In the genomic region with DNA sequence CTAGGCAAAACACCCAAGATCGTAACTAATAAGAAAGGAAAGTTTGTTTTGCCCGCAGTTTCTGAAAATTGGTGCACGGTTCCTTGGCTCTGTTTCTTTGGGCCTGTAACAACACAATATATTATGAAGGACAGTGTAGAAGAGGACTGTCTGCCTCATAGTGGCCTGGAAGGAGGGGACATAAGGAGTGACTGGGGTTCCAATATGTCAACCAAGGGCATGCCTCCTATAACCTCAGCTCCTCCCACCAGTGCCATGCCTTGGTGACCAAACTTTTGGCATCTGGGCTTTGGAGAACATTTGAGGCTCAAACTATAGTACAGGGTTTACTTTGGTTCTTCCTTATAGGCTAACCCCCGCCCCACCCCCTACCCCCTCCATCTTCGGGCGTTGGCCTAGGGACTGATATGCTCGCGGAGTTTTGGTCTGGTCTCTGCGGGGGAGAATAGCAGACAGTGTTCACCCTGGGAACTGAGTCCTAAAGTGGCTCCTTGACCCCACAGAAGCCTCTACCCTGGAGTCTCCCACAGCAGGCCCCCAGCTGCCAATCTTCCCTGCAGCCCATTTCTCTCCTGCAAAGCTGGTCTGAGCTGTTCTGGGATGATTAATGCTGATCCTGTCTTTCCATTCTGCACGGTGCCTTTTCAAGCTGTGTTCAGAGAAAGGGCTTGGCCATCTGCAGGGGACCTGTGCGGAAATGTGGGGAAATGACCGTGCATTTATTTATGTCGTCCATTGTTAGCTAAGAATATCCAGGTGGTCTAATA, we compare ENCODE assay signal across 15 mouse cellular contexts. TPM values are rescaled to one million over a fixed set of nuclear protein-coding genes. Genes with fewer than 3 reads are reported as not detected.
DNase-seq lines count a peak whose midpoint lies in the region; ATAC-seq and TF ChIP-seq lines count a peak whose summit lies in the region.
"Had no signal": no experiment of that assay in that cellular context is flagged by ENCODE, and none has a peak within 500 bp of the region (broad histone marks: within the 10 kb centered on the region; RNA-seq: fewer than 3 reads in every experiment).

No protein-coding gene starts in this region.

- no peaks in the 10 kb centered on the region for H3K27me3 ChIP-seq in forebrain, embryonic 10.5 days (ENCODE audit: poor library complexity, severe bottlenecking)
- H3K27me3 ChIP-seq in forebrain, embryonic 14.5 days (replicated peaks; ENCODE audit: control insufficient read depth, insufficient read depth, low read length), result no peaks in the 10 kb centered on the region
- H3K27me3 ChIP-seq in midbrain, embryonic 10.5 days (ENCODE audit: low read depth, poor library complexity, severe bottlenecking), result no peaks in the 10 kb centered on the region
- no peaks in the 10 kb centered on the region for H3K27me3 ChIP-seq in midbrain, postnatal 0 days (ENCODE audit: insufficient read depth, low read length)
- no peaks in the 10 kb centered on the region for H3K27me3 ChIP-seq in midbrain, embryonic 13.5 days
- no peaks in the 10 kb centered on the region for H3K27me3 ChIP-seq in cerebellum, adult 2 months (ENCODE audit: control insufficient read depth, insufficient read depth, low read length)

- no peak overlapping the region for H3K9ac ChIP-seq in forebrain, embryonic 14.5 days (ENCODE audit: low read length)
- no peak overlapping the region for H3K9ac ChIP-seq in midbrain, postnatal 0 days (replicated peaks; ENCODE audit: low read length, poor library complexity, severe bottlenecking)
- H3K9ac ChIP-seq in midbrain, embryonic 13.5 days (replicated peaks), result peak overlapping the region; percentile 29; the same call in 1 of the 2 replicates
- H3K9ac ChIP-seq: liver, postnatal 0 days had no signal

- TF ChIP-seq CTCF in midbrain, postnatal 0 days (IDR thresholded peaks at IDR 0.05), result no peak
- no peak for TF ChIP-seq CTCF in cerebellum, adult 2 months (IDR thresholded peaks at IDR 0.05; ENCODE audit: borderline replicate concordance, insufficient read depth, low read depth, low read length)

- no peak overlapping the region for H3K4me2 ChIP-seq in forebrain, embryonic 14.5 days (ENCODE audit: low read length)
- no peak overlapping the region for H3K4me2 ChIP-seq in midbrain, postnatal 0 days (ENCODE audit: low read depth, low read length, poor library complexity, severe bottlenecking)
- peak overlapping the region; percentile 22 for H3K4me2 ChIP-seq in midbrain, embryonic 13.5 days (replicated peaks)
- H3K4me2 ChIP-seq: heart, embryonic 11.5 days had no signal

- ATAC-seq in forebrain, embryonic 14.5 days, result no peak
- ATAC-seq in midbrain, postnatal 0 days (ENCODE audit: low FRiP score), result no peak
- ATAC-seq in midbrain, embryonic 13.5 days, result peak; percentile 81
- ATAC-seq: intestine, postnatal 0 days; liver, postnatal 0 days had no signal

- no peaks in the 10 kb centered on the region for H3K36me3 ChIP-seq in forebrain, embryonic 10.5 days (replicated peaks)
- no peaks in the 10 kb centered on the region for H3K36me3 ChIP-seq in forebrain, embryonic 14.5 days (ENCODE audit: control insufficient read depth, insufficient read depth, low read length)
- no peaks in the 10 kb centered on the region for H3K36me3 ChIP-seq in midbrain, embryonic 10.5 days
- H3K36me3 ChIP-seq in midbrain, postnatal 0 days (ENCODE audit: insufficient read depth, low read length), result no peaks in the 10 kb centered on the region
- H3K36me3 ChIP-seq in midbrain, embryonic 13.5 days, result no peaks in the 10 kb centered on the region
- H3K36me3 ChIP-seq: G1E had no signal

- no peak for TF ChIP-seq POLR2A in cerebellum, adult 2 months (IDR thresholded peaks at IDR 0.05; ENCODE audit: borderline replicate concordance, insufficient read depth, low read length)

- intact Hi-C loops in heart, postnatal 10 days (cut with DNase I), result no loop called here

- 0 out of 2 replicates have a peak overlapping the region, but pooled peaks have one; percentile 4 for H3K27ac ChIP-seq in forebrain, embryonic 10.5 days
- H3K27ac ChIP-seq in forebrain, embryonic 14.5 days (ENCODE audit: low read depth, low read length), result no peak overlapping the region
- H3K27ac ChIP-seq in midbrain, embryonic 10.5 days (replicated peaks), result peak overlapping the region; percentile 47
- no peak overlapping the region for H3K27ac ChIP-seq in midbrain, postnatal 0 days (ENCODE audit: low read depth, low read length)
- H3K27ac ChIP-seq in midbrain, embryonic 13.5 days, result 0 out of 2 replicates have a peak overlapping the region, but pooled peaks have one; percentile 25
- no peak overlapping the region for H3K27ac ChIP-seq in cerebellum, adult 2 months (ENCODE audit: insufficient read depth, low read length)
- H3K27ac ChIP-seq: gastrocnemius, adult 2 months had no signal

- H3K9me3 ChIP-seq in forebrain, embryonic 10.5 days, result peaks cover 3% of the 10 kb centered on the region
- H3K9me3 ChIP-seq in forebrain, embryonic 14.5 days (replicated peaks; ENCODE audit: control insufficient read depth, low read length), result no peaks in the 10 kb centered on the region
- H3K9me3 ChIP-seq in midbrain, embryonic 10.5 days (replicated peaks), result peaks cover 4% of the 10 kb centered on the region; the same call in 1 of the 2 replicates
- H3K9me3 ChIP-seq in midbrain, postnatal 0 days (ENCODE audit: low read length), result no peaks in the 10 kb centered on the region
- no peaks in the 10 kb centered on the region for H3K9me3 ChIP-seq in midbrain, embryonic 13.5 days
- H3K9me3 ChIP-seq: G1E had no signal

- DNase-seq in forebrain, embryonic 10.5 days (ENCODE audit: extremely low spot score, low spot score), result no peak
- no peak for DNase-seq in forebrain, embryonic 14.5 days (ENCODE audit: low spot score)
- peak; percentile 45 for DNase-seq in midbrain, embryonic 10.5 days (ENCODE audit: low spot score)
- DNase-seq in midbrain, postnatal 0 days (ENCODE audit: low spot score), result no peak
- DNase-seq in T-cell, adult 2 months (ENCODE audit: low spot score), result no peak
- DNase-seq in heart, postnatal 10 days, result no peak
- DNase-seq in cerebellum, adult 2 months, result no peak
- DNase-seq: adrenal gland, adult 8-10 months; gastrocnemius, adult 2 months; left cerebral cortex, postnatal 4 days; liver, postnatal 0 days had no signal

- H3K4me3 ChIP-seq in forebrain, embryonic 10.5 days, result no peak overlapping the region
- H3K4me3 ChIP-seq in forebrain, embryonic 14.5 days (ENCODE audit: low read depth, low read length), result no peak overlapping the region
- H3K4me3 ChIP-seq in midbrain, embryonic 10.5 days, result peak overlapping the region; percentile 14; the same call in 1 of the 2 replicates
- no peak overlapping the region for H3K4me3 ChIP-seq in midbrain, postnatal 0 days (ENCODE audit: low read depth, low read length)
- no peak overlapping the region; the same call in 1 of the 2 replicates for H3K4me3 ChIP-seq in midbrain, embryonic 13.5 days (replicated peaks)
- no peak overlapping the region for H3K4me3 ChIP-seq in cerebellum, adult 2 months (replicated peaks; ENCODE audit: insufficient read depth, low read depth, low read length)
- H3K4me3 ChIP-seq: gastrocnemius, adult 2 months had no signal

- 67% methylated on average over 13 of the region's 13 CpGs for WGBS in forebrain, embryonic 10.5 days
- 47% methylated on average over 13 of the region's 13 CpGs for WGBS in forebrain, embryonic 14.5 days
- WGBS in midbrain, embryonic 10.5 days, result 63% methylated on average over 13 of the region's 13 CpGs
- WGBS in midbrain, postnatal 0 days, result 40% methylated on average over 13 of the region's 13 CpGs
- WGBS in midbrain, embryonic 13.5 days, result 42% methylated on average over 13 of the region's 13 CpGs
- 53% methylated on average over 13 of the region's 13 CpGs for WGBS in cerebellum, adult 2 months

- peaks cover 21% of the 10 kb centered on the region for H3K4me1 ChIP-seq in forebrain, embryonic 10.5 days
- no peaks in the 10 kb centered on the region for H3K4me1 ChIP-seq in forebrain, embryonic 14.5 days (ENCODE audit: control insufficient read depth, insufficient read depth, low read length)
- peaks cover 34% of the 10 kb centered on the region for H3K4me1 ChIP-seq in midbrain, embryonic 10.5 days
- 0 out of 2 replicates have a peak, but pooled peaks cover 2% of the 10 kb centered on the region for H3K4me1 ChIP-seq in midbrain, postnatal 0 days (ENCODE audit: insufficient read depth, low read length)
- H3K4me1 ChIP-seq in midbrain, embryonic 13.5 days (replicated peaks), result peaks cover 16% of the 10 kb centered on the region
- no peaks in the 10 kb centered on the region for H3K4me1 ChIP-seq in cerebellum, adult 2 months (ENCODE audit: control insufficient read depth, insufficient read depth, low read length)

RNA-seq across cellular contexts. Expression of gene Ptpn4, which starts 31.2 kb away (rescaled TPM):
- 7.6 and 8.2 TPM in 2 replicates for polyA plus RNA-seq in forebrain, embryonic 10.5 days (2016; fragmentation: Nextera tagmentation; extraction: Ambion mirVana)
- 15.2 and 17.4 TPM in 2 replicates for polyA plus RNA-seq in forebrain, embryonic 14.5 days (2014; fragmentation: Nextera tagmentation; extraction: Ambion mirVana)
- polyA plus RNA-seq in midbrain, embryonic 10.5 days (2016; fragmentation: Nextera tagmentation; extraction: Ambion mirVana), result 7.3 and 7.9 TPM in 2 replicates
- total RNA-seq in midbrain, postnatal 0 days (2014; rRNA removed), result 46.5 and 53.1 TPM in 2 replicates
- 4.2 and 7.0 TPM in 2 replicates for polyA plus RNA-seq in midbrain, postnatal 0 days (2015; fragmentation: Nextera tagmentation; extraction: Ambion mirVana)
- polyA plus RNA-seq in midbrain, embryonic 13.5 days (2015; fragmentation: Nextera tagmentation; extraction: Ambion mirVana), result 10.6 and 11.8 TPM in 2 replicates
- total RNA-seq in heart, postnatal 10 days (2021), result 10 to 100 TPM; 32.6 to 36.1 TPM
- polyA plus RNA-seq in cerebellum, adult 2 months (2012; rRNA removed), result 25.6 and 29.7 TPM in 2 replicates

RNA-seq across cellular contexts. Expression of gene Tmem177, which starts 44.4 kb away (rescaled TPM):
- polyA plus RNA-seq in forebrain, embryonic 10.5 days (2016; fragmentation: Nextera tagmentation; extraction: Ambion mirVana), result 10.0 and 11.2 TPM in 2 replicates
- polyA plus RNA-seq in forebrain, embryonic 14.5 days (2014; fragmentation: Nextera tagmentation; extraction: Ambion mirVana), result 13.3 TPM in 2 replicates
- 12.5 and 13.2 TPM in 2 replicates for polyA plus RNA-seq in midbrain, embryonic 10.5 days (2016; fragmentation: Nextera tagmentation; extraction: Ambion mirVana)
- 5.4 and 5.7 TPM in 2 replicates for total RNA-seq in midbrain, postnatal 0 days (2014; rRNA removed)
- polyA plus RNA-seq in midbrain, postnatal 0 days (2015; fragmentation: Nextera tagmentation; extraction: Ambion mirVana), result 3.5 and 3.6 TPM in 2 replicates
- 8.9 and 9.0 TPM in 2 replicates for polyA plus RNA-seq in midbrain, embryonic 13.5 days (2015; fragmentation: Nextera tagmentation; extraction: Ambion mirVana)
- total RNA-seq in heart, postnatal 10 days (2021), result 1 to 10 TPM; 7.7 to 8.7 TPM
- 7.4 and 7.5 TPM in 2 replicates for polyA plus RNA-seq in cerebellum, adult 2 months (2012; rRNA removed)

Comparison
In these comparisons a context has a peak if more than half of its experiments do, and no peak if none do; other contexts are left out.
1. H3K27ac ChIP-seq: peak in forebrain, embryonic 10.5 days (single experiment), midbrain, embryonic 10.5 days (single experiment) and midbrain, embryonic 13.5 days (single experiment); none in forebrain, embryonic 14.5 days (single experiment), midbrain, postnatal 0 days (single experiment) and cerebellum, adult 2 months (single experiment).